Mouse (Mus musculus): ENCODE results near the gene Mcm10.
A peak's percentile ranks its signal among the peaks of the same experiment; 100 is the strongest.

The Mcm10 gene

GRCm38 (mm10) chr2:5012491-5013324, at the start of gene Mcm10:
TSS of gene Mcm10 (minus strand) at chr2:5012791.
- DNase-seq (ENCODE audit: low read depth, low spot score) = peak; percentile 98

- DNase-seq (ENCODE audit: low read depth, low spot score) = no peak
These were observed 48.6 kb upstream of the Mcm10 start for GRCm38 (mm10) chr2:5061133-5061708.

GRCm38 (mm10) chr2:5059997-5060396, 47.4 kb upstream of the Mcm10 start:
- no peak for DNase-seq (ENCODE audit: low read depth, low spot score)

- DNase-seq (ENCODE audit: low read depth, low spot score) = no peak
These were observed 45.8 kb upstream of the Mcm10 start for GRCm38 (mm10) chr2:5058436-5058835.

- no peak for DNase-seq (ENCODE audit: low read depth, low spot score)
These were observed 38.0 kb upstream of the Mcm10 start for GRCm38 (mm10) chr2:5050562-5050961.

GRCm38 (mm10) chr2:5047016-5047415, 34.4 kb upstream of the Mcm10 start:
- no peak for DNase-seq (ENCODE audit: low read depth, low spot score)

- peak; percentile 89 for DNase-seq (ENCODE audit: low read depth, low spot score)
These were observed 32.8 kb upstream of the Mcm10 start for GRCm38 (mm10) chr2:5045269-5045965.

GRCm38 (mm10) chr2:5044321-5044720, 31.7 kb upstream of the Mcm10 start:
- peak; percentile 28 for DNase-seq (ENCODE audit: low read depth, low spot score)

- DNase-seq (ENCODE audit: low read depth, low spot score) = no peak
These were observed 30.8 kb upstream of the Mcm10 start for GRCm38 (mm10) chr2:5043476-5043761.

- DNase-seq (ENCODE audit: low read depth, low spot score) = no peak
These were observed 30.3 kb upstream of the Mcm10 start for GRCm38 (mm10) chr2:5042616-5043475.

GRCm38 (mm10) chr2:5041854-5042253, 29.3 kb upstream of the Mcm10 start:
- no peak for DNase-seq (ENCODE audit: low read depth, low spot score)

GRCm38 (mm10) chr2:5040281-5041161, 27.9 kb upstream of the Mcm10 start:
- peak; percentile 39 for DNase-seq (ENCODE audit: low read depth, low spot score)

- no peak for DNase-seq (ENCODE audit: low read depth, low spot score)
These were observed 27.0 kb upstream of the Mcm10 start for GRCm38 (mm10) chr2:5039350-5040170.

- no peak for DNase-seq (ENCODE audit: low read depth, low spot score)
These were observed 25.7 kb upstream of the Mcm10 start for GRCm38 (mm10) chr2:5038320-5038719.

GRCm38 (mm10) chr2:5037390-5037789, 24.8 kb upstream of the Mcm10 start:
- DNase-seq (ENCODE audit: low read depth, low spot score) = peak; percentile 28

- peak; percentile 89 for DNase-seq (ENCODE audit: low read depth, low spot score)
These were observed 24.0 kb upstream of the Mcm10 start for GRCm38 (mm10) chr2:5036411-5037076.

GRCm38 (mm10) chr2:5035241-5035640, 22.6 kb upstream of the Mcm10 start:
- DNase-seq (ENCODE audit: low read depth, low spot score) = peak; percentile 82

GRCm38 (mm10) chr2:5034801-5035200, 22.2 kb upstream of the Mcm10 start:
- peak; percentile 82 for DNase-seq (ENCODE audit: low read depth, low spot score)

Measured in A20 (cell line).